Mouse (Mus musculus) kidney, adult 18-20 months (tissue): ENCODE measurements around the gene Ankrd54.

Experiments
- DNase-seq: peaks from one replicate; pipeline ENCODE4 v3.0.0; 2021

The Ankrd54 gene

GRCm38 (mm10) chr15:79074913-79075532 lies 12.3 kb upstream of the Ankrd54 start, which contains the start of gene Eif3l:
Gene Eif3l (plus strand): TSS chr15:79075179.
- peak; percentile 88 for DNase-seq

GRCm38 (mm10) chr15:79074446-79074845 lies 11.8 kb upstream of the Ankrd54 start:
- no peak for DNase-seq

GRCm38 (mm10) chr15:79073752-79074151 lies 11.1 kb upstream of the Ankrd54 start:
- no peak for DNase-seq

- peak; percentile 51 for DNase-seq
Observed at GRCm38 (mm10) chr15:79071117-79072039, 8.7 kb upstream of the Ankrd54 start.

DNA sequence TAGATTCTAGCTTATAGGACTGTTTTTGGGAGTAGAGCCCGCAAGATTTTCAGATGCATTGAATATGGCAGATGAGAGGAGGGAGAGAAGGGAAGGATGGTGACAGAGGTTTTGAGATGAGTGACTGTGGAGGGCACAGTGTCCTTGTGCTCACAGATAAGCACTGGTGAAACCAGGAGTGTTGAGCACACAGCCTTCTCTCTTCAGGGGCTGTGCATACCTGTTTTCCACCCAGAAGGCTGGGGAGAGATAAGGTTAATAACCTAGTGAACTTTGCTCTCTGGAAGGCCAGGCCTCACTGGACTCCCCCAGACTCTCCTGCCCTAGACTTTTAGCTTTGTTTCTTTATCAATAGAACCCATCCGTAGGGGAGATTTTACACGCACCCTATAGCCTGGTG lies 5.7 kb upstream of the Ankrd54 start:
- DNase-seq = no peak

- no peak for DNase-seq
Observed at GRCm38 (mm10) chr15:79067631-79068030, 4.9 kb upstream of the Ankrd54 start.

DNA sequence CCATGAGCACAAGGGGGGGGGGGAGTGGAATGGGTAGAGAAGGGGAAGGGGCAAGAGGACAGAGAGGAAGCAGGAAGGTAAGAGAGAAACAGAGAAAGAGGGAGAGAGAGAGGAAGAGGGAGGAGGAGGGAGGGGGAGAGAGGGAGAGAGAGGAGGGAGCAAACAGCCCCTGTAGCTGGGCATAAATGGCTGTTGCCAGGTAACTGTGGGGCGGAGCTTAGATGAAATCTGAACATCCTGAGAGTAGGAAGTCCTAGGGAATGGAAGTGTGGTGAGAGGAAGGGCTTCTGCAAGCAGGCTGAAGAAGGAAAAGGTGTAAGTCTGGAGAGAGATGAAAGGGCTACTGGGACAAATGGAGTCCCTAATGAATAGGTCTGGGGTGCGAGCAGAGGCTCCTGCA lies 3.6 kb upstream of the Ankrd54 start:
- DNase-seq = peak; percentile 29

DNA sequence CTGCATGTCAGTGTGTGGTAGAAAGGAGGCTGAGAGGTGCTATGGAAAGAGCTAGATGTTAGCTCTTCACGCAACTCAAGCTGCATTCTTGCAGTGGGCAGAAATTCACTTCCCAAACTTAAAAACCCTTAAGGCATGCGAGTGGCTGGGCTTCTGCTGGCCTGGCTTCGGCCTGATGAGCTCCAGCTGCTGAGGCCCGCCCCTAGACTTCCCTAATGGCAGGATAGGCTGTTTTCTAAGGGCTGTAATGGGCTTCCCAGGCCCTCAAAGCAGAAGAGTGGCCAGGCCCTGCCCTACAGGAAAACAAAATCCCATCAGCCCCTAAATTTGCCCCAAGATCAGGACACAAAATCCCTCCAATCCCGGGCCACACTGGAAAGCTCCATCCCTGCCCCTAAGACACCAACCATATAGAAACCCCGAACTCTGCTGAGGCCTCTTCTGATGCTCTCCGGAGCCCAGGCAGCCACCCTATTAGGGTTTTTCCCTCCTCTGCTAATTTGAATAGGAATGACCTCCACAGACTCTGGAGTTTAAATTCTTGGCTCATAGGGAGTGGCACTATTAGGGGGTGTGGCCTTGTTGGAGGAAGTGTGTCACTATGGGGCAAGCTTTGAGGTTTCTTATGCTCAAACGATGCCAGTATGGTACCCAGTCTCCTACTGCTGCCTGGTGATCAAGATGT lies 2.5 kb upstream of the Ankrd54 start:
- DNase-seq = no peak

DNA sequence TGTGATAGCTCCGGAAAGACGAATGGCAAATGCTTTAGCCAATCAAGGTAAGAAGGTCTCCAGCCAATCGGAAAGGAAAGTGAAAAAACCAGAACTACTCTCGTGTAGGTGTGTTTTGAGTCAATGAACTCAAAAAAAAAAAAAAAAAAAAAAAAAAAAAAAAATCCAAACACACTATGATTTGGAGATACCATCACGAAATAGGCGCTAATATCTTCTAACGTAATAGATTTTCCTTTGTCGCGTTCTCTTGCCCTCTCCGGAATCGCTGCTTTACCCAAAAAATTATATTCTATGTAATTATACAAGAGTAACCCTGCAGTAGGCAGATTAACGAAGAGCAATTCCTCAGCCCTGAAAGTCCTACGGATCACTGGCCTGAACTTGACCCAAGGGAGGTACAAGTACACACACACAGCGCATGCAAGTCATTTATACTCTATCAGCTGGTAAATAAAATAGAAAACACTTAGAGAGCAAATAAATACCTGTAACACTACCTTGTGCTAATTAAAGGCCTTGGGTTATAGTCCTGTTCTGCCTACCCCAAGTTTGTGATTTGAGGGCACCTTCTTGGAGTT lies 557 bp upstream of the Ankrd54 start:
- no peak for DNase-seq

- peak; percentile 32 for DNase-seq
Observed at GRCm38 (mm10) chr15:79060887-79061565, 1.7 kb downstream of the Ankrd54 start.

DNA sequence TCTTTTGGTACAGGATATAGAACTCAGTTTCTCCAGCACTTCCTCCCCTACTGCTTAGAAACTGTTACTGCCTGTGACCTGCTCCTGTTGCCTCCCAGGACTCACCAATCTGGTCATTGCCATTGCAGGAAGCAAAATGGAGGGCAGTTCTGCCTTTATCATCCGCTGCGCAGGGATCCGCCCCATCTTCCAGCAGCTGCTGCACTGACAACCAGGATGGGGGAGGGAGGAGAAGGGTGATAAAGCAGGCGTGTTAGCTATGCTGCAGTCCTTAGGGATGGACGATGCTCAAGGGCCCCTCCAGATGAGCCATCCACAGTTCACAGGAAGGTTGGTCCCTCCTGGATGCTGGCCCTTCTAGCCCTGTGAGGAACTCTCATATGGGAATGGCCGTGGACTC lies 4.8 kb downstream of the Ankrd54 start:
- DNase-seq = no peak

DNA sequence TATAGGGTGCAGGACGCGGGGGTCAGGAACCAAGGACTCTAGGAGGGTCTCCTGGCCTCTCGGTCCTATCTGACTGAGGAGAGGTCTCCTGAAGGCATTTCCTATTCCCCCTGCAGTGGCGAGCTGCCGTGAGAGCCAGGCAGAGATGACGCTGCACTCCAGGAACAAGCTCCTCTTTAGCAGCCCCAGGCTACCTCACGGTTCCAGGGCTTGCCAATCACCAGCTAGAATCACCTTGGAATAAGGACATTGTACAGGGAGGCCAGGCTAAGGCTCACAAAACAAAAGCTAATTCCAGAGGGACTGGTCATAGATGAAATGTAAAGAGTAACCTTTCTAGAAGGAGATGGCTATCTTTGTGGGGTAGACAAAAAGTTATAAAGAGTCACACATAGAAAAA lies 6.1 kb downstream of the Ankrd54 start:
- no peak for DNase-seq

DNA sequence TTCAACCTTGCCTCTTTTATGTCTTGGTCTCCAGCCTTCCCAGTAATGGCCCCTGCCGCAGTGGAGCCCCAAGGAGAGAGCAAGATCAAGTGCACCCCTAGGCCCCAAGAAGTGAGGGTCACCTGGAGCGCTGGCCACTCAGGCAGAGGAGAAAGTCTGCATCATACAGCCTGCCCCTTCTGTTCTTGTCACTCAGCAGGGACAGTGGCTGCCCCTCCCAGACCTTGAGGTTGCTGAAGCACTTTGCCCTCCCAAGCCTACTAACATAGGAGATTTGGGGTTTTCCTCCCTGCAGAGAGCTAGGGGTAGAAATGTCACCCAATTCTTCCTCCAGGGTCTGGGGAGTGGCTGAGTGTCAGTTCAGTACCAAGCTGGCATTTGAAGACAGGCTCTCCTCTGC lies 10.3 kb downstream of the Ankrd54 start:
- no peak for DNase-seq

GRCm38 (mm10) chr15:79051461-79052360 lies 11.0 kb downstream of the Ankrd54 start:
- DNase-seq = peak; percentile 85

DNA sequence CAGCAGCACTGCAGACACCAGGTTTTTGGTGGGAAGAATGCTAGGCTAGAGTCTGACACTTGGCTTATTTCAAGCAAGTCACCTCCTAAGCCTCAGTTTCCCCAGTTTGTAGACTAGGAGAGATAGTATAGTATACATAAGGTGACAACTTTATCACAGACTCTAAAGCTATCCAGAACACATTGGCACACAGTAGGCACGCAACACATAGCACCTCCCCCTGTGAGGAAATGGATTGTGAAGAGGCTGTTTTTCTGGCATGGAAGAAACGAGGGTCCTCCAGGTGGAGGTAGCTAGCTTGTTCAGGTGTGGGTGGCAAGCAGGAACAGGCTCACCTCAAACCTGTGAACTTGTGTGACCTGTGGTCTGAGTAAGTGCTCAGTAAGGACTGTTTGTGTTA lies 11.7 kb downstream of the Ankrd54 start:
- DNase-seq = no peak

- no peak for DNase-seq
Observed at GRCm38 (mm10) chr15:79050160-79050845, 12.4 kb downstream of the Ankrd54 start.

- DNase-seq = no peak
Observed at GRCm38 (mm10) chr15:79048186-79048585, 14.5 kb downstream of the Ankrd54 start.

DNA sequence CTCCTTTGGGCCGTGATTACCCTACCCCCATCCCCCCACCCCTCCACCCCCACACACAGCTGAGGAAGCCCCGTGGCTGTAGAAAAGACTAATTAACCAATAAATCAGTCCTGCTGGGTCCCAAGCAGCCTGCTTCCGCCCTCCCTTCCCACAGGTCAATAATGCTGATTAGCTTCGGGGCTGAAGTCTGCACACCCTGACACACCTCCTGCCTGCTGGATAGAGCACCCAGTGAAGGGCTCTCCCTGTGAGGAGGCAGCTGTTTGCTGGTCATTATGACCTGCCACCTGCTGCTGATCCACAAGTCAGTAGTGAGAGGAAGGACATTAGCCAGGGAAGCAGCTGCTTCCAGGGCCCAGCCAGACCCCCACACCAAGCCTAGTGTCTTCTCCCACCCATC lies 17.9 kb downstream of the Ankrd54 start:
- no peak for DNase-seq

- DNase-seq = peak; percentile 46
Observed at GRCm38 (mm10) chr15:79042721-79043491, 19.8 kb downstream of the Ankrd54 start.

DNA sequence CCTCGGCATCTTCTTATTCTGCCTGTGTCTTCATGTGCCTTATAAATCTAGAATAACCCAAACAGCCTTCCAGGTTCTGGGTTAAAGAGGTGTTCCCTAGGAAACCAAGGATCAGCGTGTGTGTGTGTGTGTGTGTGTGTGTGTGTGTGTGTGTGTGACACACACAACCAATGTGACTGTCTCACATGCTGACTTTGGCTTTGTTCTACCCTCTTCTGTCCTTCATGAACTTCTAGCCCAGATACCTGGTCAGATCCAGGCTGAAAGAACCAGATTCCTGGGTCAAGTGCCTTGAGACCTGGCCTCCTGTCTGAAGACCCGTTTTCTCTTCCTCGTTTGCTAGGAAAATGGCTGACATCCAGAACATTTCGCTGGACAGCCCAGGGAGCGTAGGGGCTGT lies 21.1 kb downstream of the Ankrd54 start, which contains the start of gene Galr3:
Gene Galr3, plus strand, starts transcription at position 301 of the 400 bp plus-strand sequence.
- no peak for DNase-seq
